Mouse (Mus musculus): ENCODE results near the gene Cdkl1. TPM values are rescaled to one million over a fixed set of nuclear protein-coding genes. Genes with fewer than 3 reads are reported as not detected.

Cdkl1 gene
- total RNA-seq, 2 experiments from 2014 or later: 6.3 to 13.9 TPM

DNA sequence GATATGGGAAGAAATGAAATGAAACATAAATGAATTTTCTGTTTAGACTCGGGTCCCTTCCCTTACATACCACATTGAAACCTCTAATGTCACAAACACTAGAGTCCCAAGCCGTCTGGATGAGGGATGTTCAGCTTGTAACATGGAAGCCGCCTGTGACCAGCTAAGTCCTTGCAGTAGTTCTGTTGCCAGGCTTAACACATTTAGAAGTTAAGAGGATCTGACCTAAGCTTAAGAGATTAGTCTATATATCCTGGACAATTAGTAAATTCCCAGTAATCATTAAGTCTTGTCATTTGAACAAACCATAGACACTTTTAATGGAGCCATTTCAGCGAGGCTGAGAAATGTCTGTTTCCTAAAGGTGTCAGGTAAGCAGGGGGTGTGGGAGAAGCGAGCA, 35.1 kb downstream of the Cdkl1 start:
- no peak for DNase-seq
- intact Hi-C loops (cut with DNase I): loop anchor here (2.0 to 5.0 kb wide), 3 partner anchors 19 to 391 kb away; no protein-coding TSS in a partner anchor

DNA sequence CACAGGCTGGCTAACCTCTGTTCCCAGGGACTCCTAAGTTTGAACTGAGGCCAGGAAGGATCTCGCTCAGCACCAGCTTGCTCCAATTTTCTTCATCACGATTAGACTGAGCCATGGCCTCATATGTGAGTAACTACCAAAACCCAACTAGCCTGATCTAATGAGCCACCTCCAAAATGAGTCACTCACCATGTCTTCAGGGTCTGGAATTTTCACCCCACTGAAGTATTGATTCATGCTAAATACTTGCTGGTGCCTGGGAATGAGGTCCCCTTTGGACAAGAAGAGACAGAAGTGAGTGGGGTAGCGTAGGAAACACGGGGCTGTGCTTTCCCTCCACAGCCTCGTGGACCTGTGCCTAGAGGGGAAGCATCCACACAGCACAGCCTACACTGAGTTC, 37.1 kb downstream of the Cdkl1 start:
- no peak for DNase-seq
- intact Hi-C loops (cut with DNase I): no loop called here

DNA sequence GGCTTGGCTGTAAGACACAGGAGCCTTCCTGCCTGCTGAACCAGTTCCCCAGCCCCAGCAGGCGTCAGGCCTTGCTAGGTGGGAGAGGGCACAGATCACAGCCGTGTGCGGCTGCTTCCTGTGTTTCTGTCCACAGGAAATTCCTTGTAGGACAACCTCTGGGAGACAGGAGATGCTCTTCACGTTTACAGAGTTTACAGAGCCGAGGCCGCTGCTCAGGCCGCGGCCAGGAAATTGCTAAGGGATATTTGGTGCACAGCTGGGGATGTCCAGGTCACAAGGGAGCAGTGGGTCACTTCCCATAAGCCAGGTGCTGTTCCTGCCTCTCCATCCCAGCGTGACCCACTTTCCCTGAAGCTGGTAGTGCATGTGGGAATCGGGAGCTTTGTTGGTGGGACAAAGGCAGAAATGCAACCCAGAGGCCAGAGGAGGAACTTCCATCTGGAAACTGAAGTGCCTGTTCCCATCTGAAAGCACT, 39.2 kb downstream of the Cdkl1 start:
- intact Hi-C loops (cut with DNase I): no loop called here
- peak in 1 of 2 experiments; percentile 24 for DNase-seq

DNA sequence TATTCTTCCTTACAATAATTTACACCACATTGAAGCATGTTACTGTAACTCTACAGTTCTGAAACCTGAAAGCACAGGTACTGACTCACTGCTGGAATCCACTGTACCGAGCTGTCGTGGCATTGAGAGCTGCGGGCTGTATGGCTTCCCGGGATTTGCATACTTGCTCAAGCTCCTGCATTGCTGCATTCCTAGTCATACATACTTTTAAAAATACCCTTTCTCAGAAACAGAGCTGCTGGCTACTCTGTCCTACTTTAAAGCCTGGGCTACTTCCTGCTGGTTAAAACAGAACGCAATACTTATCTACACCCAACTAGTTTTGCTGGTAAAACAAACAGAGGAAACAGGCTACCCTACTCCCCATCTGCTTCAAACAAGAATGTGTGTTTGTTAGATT, 46.9 kb downstream of the Cdkl1 start:
- DNase-seq: no peak
- intact Hi-C loops (cut with DNase I): no loop called here

DNA sequence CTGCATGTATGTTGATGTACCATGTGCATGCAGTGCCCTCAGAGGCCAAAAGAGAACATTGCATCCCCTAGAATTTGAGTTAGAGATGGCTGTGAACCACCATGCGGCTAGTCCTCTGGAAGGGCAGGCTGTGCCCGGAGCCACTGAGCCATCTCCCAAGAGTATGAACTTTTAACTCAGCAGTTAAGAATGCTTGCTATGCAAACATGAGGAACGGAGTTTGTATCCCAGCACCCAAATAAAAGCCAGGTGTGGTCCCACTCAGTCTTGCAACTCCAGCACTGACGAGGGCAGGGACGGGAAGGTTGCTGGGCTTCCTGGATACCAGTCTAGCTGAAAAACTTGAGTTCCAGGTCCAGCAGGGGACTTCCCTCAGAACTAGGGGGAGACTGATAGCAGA, 49.1 kb downstream of the Cdkl1 start:
- intact Hi-C loops (cut with DNase I): no loop called here
- no peak for DNase-seq

DNA sequence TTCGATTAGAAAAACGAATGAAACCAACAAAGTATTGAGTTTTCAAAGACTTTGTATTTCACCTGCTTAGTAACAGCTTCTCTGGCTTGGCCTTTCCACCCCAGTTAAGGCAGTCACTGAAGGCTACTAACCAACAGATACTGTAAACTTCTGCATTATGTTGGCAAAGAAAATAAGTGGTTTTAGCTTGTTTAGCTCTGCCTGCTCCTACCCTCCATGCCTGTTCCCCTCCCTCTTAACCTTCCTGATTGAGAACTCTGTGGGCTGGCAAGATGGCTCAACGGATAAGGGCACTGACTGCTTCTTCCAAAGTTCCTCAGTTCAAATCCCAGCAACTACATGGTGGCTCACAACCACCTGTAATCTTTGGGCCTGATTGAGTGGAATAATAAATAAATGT, 57.1 kb downstream of the Cdkl1 start:
- intact Hi-C loops (cut with DNase I): loop anchor here (2.0 to 5.0 kb wide), 3 partner anchors 78 to 328 kb away; partner anchors contain the start of genes Atl1 and Map4k5
- DNase-seq: no peak

DNA sequence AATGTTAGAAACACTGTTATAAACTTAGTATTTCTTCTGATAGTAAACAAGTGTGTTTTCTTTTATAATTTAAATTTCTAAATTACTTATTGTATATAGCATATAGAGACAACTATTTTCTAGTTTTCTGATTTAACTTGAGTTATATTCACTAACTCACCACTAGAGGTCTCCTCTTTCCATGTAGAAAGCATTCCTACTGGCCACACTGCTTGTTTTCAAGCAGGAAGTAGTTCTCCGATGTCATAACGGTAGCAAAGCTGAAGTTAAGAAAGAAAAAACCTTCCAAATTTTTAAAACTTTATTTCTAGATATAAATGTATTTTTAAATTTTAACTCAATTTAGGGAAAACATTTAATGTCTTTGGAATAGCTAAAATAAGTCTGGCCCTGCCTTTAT, 57.5 kb downstream of the Cdkl1 start:
- no peak for DNase-seq
- intact Hi-C loops (cut with DNase I): loop anchor here (5.0 kb wide), 2 partner anchors 79 to 329 kb away; no protein-coding TSS in a partner anchor

DNA sequence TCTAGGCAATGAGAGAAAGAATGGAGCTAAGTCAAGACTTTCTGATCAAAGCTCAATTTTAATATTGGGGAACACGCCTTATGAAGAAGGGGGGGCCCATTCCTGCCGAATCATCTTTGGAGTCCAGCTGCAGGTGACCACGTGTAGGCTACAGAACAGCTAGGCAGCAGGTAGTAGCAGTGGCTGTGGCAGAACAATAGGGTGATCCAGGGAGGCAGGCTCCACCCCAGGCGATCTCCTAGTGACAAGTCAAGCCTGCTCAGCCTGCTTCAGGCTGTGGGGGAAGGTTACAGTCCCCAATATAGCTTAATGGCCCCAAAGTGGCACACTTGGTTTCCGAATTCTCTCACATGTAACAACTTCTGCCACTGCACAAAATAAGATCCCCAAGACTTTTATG, 58.8 kb downstream of the Cdkl1 start:
- DNase-seq: no peak
- intact Hi-C loops (cut with DNase I): loop anchor here (5.0 kb wide), 2 partner anchors 80 to 330 kb away; no protein-coding TSS in a partner anchor

DNA sequence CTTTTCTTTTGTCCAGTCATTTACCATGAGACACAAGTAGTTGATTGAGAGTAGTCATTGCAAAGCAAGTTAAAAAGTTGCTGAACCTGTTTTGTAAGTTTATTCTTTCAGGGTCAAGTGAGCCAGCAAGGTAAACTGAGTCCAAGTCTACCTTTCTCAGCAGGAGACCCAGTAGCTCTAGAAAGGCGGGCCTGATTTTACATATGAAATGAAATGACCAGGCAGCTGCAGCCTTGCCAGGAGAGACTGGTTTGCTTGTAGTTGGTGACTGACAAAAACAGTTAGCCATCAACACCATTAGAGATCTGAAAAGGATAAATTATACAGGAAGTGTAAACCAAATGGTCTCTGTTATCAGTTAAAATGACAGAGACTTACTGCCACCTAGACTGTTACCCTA, 60.8 kb downstream of the Cdkl1 start:
- intact Hi-C loops (cut with DNase I): loop anchor here (5.0 kb wide), 2 partner anchors 82 to 332 kb away; no protein-coding TSS in a partner anchor
- no peak for DNase-seq

DNA sequence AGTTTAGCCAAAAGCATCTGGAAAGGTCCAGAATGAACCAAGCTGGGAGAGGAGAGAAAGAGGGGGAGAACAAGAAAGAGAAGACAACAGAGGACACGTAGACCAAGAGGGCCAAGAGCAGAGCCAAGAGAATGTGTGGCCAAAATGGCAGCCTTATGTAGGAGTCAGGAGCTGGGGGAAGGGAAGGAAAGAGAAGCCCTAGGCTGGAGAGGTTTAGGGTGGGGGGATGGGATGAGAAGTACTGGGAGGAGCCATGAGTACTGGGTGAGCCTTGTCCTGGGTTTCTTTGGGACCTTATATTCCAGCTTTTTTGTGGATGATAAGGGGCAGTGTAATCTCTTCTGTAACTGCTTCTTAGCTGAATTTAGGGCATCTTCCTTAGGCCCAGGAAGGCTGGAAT, 61.8 kb downstream of the Cdkl1 start:
- no peak for DNase-seq
- intact Hi-C loops (cut with DNase I): no loop called here

DNA sequence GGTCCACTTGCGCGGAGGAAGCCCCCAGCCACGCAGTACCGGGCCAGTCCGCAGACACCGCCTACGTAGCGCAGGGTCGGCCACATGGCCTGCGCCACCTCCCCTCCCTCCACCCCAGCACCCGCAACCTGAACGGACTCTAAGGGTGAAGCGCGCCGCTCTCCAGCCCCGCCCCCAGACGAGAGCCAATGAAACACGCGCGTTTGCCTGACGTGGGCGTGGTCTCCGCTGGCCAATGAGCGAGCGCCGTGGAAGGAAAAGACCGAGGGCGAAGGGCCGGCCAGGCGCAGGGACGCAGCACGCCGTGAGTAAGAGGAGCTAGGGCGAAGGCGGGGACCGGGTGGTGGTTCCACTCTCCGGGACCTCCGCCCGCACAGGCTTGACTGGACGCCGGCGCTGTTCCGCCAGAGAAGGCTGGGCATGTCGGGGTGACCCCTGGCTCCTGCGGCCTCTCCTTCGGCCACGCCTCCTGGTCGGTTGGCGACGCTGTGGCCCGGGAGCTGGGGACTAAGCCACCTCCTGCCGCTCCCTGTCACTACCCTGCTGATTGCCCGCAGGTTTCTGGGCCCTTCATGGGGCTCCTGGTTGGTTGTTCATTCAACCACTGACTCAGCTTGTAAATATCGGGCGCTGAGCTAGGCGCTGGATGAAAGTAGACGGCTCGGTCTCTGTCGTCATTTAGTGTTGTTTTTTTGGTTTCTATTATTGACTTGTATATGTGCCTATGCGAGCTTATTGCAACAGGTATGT, 66.2 kb downstream of the Cdkl1 start, which contains the start of the genes L2hgdh and Atp5s:
TSS of gene L2hgdh (minus strand) at position 163 of the 750 bp plus-strand sequence.
TSS of gene Atp5s (plus strand) at position 240 of the 750 bp plus-strand sequence.
- intact Hi-C loops (cut with DNase I): no loop called here
- peak; percentile 95 to 96 for DNase-seq

DNA sequence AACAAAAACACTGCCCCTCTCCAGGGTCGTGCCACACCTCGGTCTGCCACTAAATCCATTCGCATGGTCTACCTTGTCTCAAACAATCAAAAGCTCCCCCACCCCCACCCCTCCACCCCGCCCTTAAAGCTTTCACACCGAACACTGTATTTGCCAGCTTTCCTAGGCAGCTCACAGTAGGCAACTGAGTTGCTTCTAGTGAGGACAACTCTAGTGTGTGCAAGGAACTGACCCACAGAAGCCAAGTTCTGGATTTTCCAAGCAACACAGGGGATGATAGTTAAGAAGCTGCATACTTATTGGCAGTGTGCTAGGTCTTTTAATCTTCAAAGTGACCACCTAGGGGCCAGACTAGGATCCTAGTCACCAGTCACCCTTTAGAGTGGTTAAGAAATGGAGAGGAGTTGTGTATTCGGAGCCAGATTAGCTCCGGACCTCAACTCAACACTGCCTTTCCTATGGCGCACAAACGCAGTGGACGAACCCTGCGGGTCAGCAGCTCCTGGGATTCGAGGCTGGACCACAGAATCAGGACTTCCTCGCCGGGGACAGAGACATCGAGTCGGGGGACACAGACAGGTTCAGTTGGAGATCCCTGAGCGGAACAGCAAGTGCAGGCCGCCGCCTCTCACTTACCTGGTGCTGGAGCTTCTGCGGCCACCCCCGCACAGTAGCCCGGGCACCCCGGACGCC, 66.9 kb downstream of the Cdkl1 start:
- no peak for DNase-seq
- intact Hi-C loops (cut with DNase I): no loop called here

DNA sequence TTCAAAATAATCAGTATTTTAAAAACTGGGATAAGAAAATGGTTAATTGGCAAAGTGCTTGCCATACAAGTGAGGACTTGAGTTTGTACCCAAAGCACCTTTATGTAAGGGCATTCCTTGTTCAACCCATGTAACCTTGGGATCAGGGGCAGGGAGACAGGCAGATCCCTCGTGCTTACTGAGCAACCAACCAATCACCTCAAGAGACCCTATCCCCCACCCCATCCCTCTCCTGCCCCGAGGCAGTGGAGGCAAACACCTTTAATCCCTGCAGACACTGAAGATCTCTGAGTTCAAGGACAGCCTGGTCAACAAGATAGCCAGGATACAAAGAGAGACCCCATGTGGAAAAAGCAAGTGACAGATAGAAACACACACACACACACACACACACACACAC, 67.7 kb downstream of the Cdkl1 start:
- no peak for DNase-seq
- intact Hi-C loops (cut with DNase I): no loop called here

DNA sequence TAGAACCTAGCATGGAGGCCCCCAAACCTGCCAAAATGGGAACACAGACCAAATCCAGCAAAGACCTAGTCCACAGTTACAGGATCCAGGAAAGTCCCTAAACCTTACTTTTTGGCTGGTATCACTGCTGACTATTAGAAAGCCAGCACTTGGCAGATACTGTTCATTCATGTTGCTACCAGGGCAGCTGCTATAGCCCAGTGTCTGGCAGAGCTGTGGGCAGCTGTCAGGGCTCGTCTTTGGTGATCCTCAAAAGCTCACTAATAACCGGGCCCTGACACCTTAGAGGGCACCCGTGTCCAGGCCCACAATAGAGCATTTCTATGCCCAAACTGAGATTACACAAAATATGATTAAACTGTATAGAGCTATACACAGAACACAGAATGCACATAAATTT, 68.2 kb downstream of the Cdkl1 start:
- no peak for DNase-seq
- intact Hi-C loops (cut with DNase I): no loop called here

DNA sequence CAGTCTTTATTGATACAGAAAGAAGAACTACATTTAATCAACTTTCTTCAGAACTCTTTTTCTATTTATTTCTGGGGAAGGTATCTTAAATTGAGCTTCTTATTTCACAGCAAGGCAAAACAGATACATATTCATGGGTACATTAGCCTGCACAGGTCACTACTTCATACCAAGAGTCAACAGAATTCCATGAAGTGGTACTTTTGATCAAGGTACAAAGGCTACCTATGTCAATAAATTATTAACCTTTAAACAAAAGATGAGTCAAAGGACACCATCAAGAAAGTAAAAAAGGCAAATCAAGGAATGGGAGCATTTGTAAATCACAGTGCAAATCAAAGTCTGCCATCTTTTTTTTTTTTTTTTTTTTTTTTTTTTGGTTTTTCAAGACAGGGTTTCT, 77.4 kb downstream of the Cdkl1 start:
- DNase-seq: no peak
- intact Hi-C loops (cut with DNase I): no loop called here

DNA sequence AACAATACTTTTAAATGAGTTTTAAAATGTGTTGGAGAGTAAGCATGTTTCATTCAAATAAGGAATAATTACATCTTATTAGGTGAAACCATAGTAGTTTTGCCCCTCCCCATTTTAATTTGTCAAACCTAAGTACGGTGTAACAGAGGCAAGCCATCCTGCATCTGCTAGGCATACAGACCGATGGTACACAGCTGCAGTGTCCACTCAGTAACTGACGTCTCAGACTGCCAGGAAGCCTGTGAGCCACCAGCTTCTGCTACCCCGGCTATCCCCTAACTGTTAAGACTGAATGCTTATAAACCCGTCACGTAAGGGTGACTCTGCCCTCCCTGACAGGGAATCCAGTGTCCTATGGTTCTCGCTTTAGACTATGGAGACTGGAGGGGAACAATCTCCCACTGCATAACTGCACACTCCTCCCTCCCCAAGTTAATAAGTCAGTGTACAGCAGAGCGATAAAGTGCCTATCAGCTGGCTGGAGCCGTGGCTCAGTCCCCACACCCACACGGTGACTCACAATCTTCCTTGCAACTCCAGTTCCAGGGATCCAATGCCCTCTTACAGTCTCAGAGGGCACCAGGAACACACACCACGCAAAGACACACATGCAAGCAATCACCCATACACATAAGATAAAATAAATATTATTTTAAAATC, 86.1 kb downstream of the Cdkl1 start:
- intact Hi-C loops (cut with DNase I): no loop called here

DNA sequence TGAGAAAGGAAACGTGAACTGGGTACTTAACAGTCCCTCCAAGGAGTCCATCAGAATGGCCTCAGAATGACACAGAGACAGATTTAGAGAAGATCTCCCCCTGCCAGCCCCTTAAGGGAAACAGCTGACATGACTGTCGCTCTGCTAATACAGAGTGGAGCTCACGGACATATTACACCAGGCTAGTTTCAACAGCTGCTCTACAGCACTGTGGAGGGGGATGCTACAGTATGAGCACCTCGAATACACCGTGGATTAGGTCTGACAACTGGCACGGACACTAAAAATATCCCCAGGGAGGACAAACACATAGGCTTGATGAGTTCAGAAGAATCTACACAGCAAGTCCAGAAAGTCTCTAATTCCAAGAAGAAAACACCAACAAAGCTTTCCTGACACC, 92.7 kb downstream of the Cdkl1 start:
- intact Hi-C loops (cut with DNase I): loop anchor here (5.0 kb wide), 2 partner anchors 51 to 116 kb away; partner anchors contain the start of gene Vcpkmt
- no peak for DNase-seq

More for the DNA sequence above, 86.1 kb downstream of the Cdkl1 start:
- no peak for DNase-seq
